Mouse (Mus musculus) ES-Bruce4 (cell line): ENCODE data around the gene Nr2e1.

Experiments used
- CTCF ChIP-seq: IDR thresholded peaks from one replicate; pipeline ENCODE4 v1.8.1; 2011; ENCODE audit warnings: low read depth, low read length
- POLR2A ChIP-seq: IDR thresholded peaks from one replicate; pipeline ENCODE4 v1.8.1; 2011; ENCODE audit warnings: low read length; ENCODE audit not compliant: insufficient read depth

- TF ChIP-seq CTCF (no peak), POLR2A (no peak)
These were observed at the start of gene Nr2e1, which contains the start of gene Ostm1 for GRCm38 (mm10) chr10:42583157-42583872.
